Mouse (Mus musculus) lung, postnatal 0 days (tissue): Measurements from ENCODE around the gene Zfp598. TPM values are rescaled to one million over a fixed set of nuclear protein-coding genes. Genes with fewer than 3 reads are reported as not detected.
A peak's percentile ranks its signal among the peaks of the same experiment; 100 is the strongest.

Source experiments
- ATAC-seq: fragments of 200-750 bp; cut with Nextera tagmentation; 2 replicates; pipeline ENCODE4 v1.8.0; 2017; ENCODE audit warnings: moderate library complexity
- DNase-seq: peaks from one replicate; pipeline ENCODE4 v3.0.0-alpha.2; 2016; ENCODE audit warnings: low spot score
- H3K27ac ChIP-seq: fragments of 300-500 bp; sonication (generic); 2 replicates; pipeline ENCODE4 v1.5.1; 2014; ENCODE audit warnings: antibody characterized with exemption, mild to moderate bottlenecking, low read length, mixed read lengths
- H3K27me3 ChIP-seq: fragments of 300-500 bp; sonication (generic); replicated peaks from 2 replicates; pipeline ENCODE4 v1.6.1; 2014; ENCODE audit warnings: low read length, mixed read lengths; ENCODE audit not compliant: insufficient read depth
- H3K36me3 ChIP-seq: fragments of 300-500 bp; sonication (generic); 2 replicates; pipeline ENCODE4 v1.6.1; 2014; ENCODE audit warnings: low read length, mixed read lengths; ENCODE audit not compliant: insufficient read depth
- H3K4me1 ChIP-seq: fragments of 300-500 bp; sonication (generic); 2 replicates; pipeline ENCODE4 v1.6.1; 2014; ENCODE audit warnings: antibody characterized with exemption, low read depth, low read length, mixed read lengths; ENCODE audit not compliant: insufficient read depth
- H3K4me2 ChIP-seq: fragments of 300-500 bp; sonication (generic); replicated peaks from 2 replicates; pipeline ENCODE4 v1.6.1; 2014; ENCODE audit warnings: low read depth, mild to moderate bottlenecking, low read length, moderate library complexity, mixed read lengths
- H3K4me3 ChIP-seq: fragments of 300-500 bp; sonication (generic); 2 replicates; pipeline ENCODE4 v1.5.1; 2014; ENCODE audit warnings: low read depth, low read length
- H3K9ac ChIP-seq: fragments of 300-500 bp; sonication (generic); replicated peaks from 2 replicates; pipeline ENCODE4 v1.6.1; 2014; ENCODE audit warnings: low read depth, mild to moderate bottlenecking
- H3K9me3 ChIP-seq: fragments of 300-500 bp; sonication (generic); 2 replicates; pipeline ENCODE4 v1.6.1; 2016; ENCODE audit warnings: low read length, mixed read lengths
- CTCF ChIP-seq: IDR thresholded peaks from 2 replicates; pipeline ENCODE4 v1.5.1; 2016; ENCODE audit warnings: antibody characterized with exemption, mild to moderate bottlenecking
- EP300 ChIP-seq: IDR thresholded peaks from 2 replicates; pipeline ENCODE4 v1.6.1; 2016; ENCODE audit warnings: antibody characterized with exemption, mild to moderate bottlenecking, control low read depth
- whole genome bisulfite sequencing: fragments of 180-500 bp; shearing (Covaris S2); extraction: QIAGEN DNeasy Blood & Tissue Kit; methylation state at CpG from one replicate; pipeline ENCODE4 v1.1.7; 2014; 5-methylcytosine and 5-hydroxymethylcytosine counted together
- polyA plus RNA-seq: library from polyadenylated mRNA; unstranded; fragments of >200 nt; fragmentation: Nextera tagmentation; extraction: Ambion mirVana; gene quantifications from 2 replicates; pipeline ENCODE4 v1.2.1, GENCODE M21; 2015

Gene Zfp598
- polyA plus RNA-seq, 1 experiment from 2014 or later = 11.9 TPM

GRCm38 (mm10) chr17:24687146-24687595 lies 17.7 kb downstream of the Zfp598 start:
- TF ChIP-seq EP300 (no peak), CTCF (no peak)
- WGBS = 1% methylated on average over 25 of the region's 25 CpGs
- H3K9me3 ChIP-seq = no peaks in the 10 kb centered on the region
- DNase-seq (peak; percentile 53), ATAC-seq (peak; percentile 81)
- no peaks in the 10 kb centered on the region for H3K36me3 ChIP-seq
- H3K27ac ChIP-seq = no peak overlapping the region
- peak overlapping the region; percentile 49 for H3K4me2 ChIP-seq
- H3K4me3 ChIP-seq = peak overlapping the region; percentile 27
- H3K4me1 ChIP-seq = peaks cover 5% of the 10 kb centered on the region; the same call in 1 of the 2 replicates
- no peak overlapping the region; the same call in 1 of the 2 replicates for H3K9ac ChIP-seq
- H3K27me3 ChIP-seq = peaks cover 13% of the 10 kb centered on the region; the same call in 1 of the 2 replicates

GRCm38 (mm10) chr17:24687599-24687998 lies 18.1 kb downstream of the Zfp598 start:
- Histone ChIP-seq H3K27me3 (peaks cover 13% of the 10 kb centered on the region; the same call in 1 of the 2 replicates), H3K36me3 (no peaks in the 10 kb centered on the region), H3K4me2 (peak overlapping the region; percentile 49), H3K9ac (no peak overlapping the region; the same call in 1 of the 2 replicates), H3K4me1 (peaks cover 5% of the 10 kb centered on the region; the same call in 1 of the 2 replicates), H3K4me3 (peak overlapping the region; percentile 27), H3K9me3 (no peaks in the 10 kb centered on the region), H3K27ac (no peak overlapping the region)
- TF ChIP-seq EP300 (no peak), CTCF (no peak)
- WGBS = 22% methylated on average over 23 of the region's 23 CpGs
- ATAC-seq (no peak), DNase-seq (no peak)

GRCm38 (mm10) chr17:24689251-24690081 lies 20.0 kb downstream of the Zfp598 start, which contains the start of gene Syngr3:
Syngr3 (minus strand) TSS chr17:24689955.
- H3K9ac ChIP-seq = 0 out of 2 replicates have a peak within 1 kb of the TSS, but pooled peaks have one; percentile 8
- DNase-seq (no peak), ATAC-seq (no peak)
- H3K36me3 ChIP-seq = no peaks in the 10 kb centered on the region
- H3K4me2 ChIP-seq = peak within 1 kb of the TSS; percentile 52
- peak within 1 kb of the TSS; percentile 27 for H3K4me3 ChIP-seq
- no peaks in the 10 kb centered on the region for H3K9me3 ChIP-seq
- under 1% methylated on average over 43 of the region's 55 CpGs for WGBS
- TF ChIP-seq EP300 (no peak), CTCF (no peak)
- peaks cover 13% of the 10 kb centered on the region; the same call in 1 of the 2 replicates for H3K27me3 ChIP-seq
- peaks cover 5% of the 10 kb centered on the region; the same call in 1 of the 2 replicates for H3K4me1 ChIP-seq
- H3K27ac ChIP-seq = no peak within 1 kb of the TSS

GRCm38 (mm10) chr17:24692385-24692784 lies 22.9 kb downstream of the Zfp598 start:
- H3K4me2 ChIP-seq = no peak overlapping the region
- no peak for ATAC-seq

GRCm38 (mm10) chr17:24695326-24696010 lies 26.0 kb downstream of the Zfp598 start:
- no peak for TF ChIP-seq CTCF
- no peak for TF ChIP-seq EP300
- H3K4me2 ChIP-seq = peak overlapping the region; percentile 82
- 6% methylated on average over 46 of the region's 51 CpGs for WGBS
- H3K9me3 ChIP-seq = no peaks in the 10 kb centered on the region
- ATAC-seq = no peak
- peak overlapping the region; percentile 78 for H3K27ac ChIP-seq
- 0 out of 2 replicates have a peak, but pooled peaks cover 2% of the 10 kb centered on the region for H3K27me3 ChIP-seq
- no peak for DNase-seq
- H3K4me3 ChIP-seq = peak overlapping the region; percentile 69
- no peaks in the 10 kb centered on the region for H3K4me1 ChIP-seq
- 0 out of 2 replicates have a peak, but pooled peaks cover 3% of the 10 kb centered on the region for H3K36me3 ChIP-seq
- H3K9ac ChIP-seq = peak overlapping the region; percentile 59

More at GRCm38 (mm10) chr17:24692385-24692784, 22.9 kb downstream of the Zfp598 start:
- Histone ChIP-seq H3K9me3 (no peaks in the 10 kb centered on the region), H3K9ac (no peak overlapping the region), H3K27ac (no peak overlapping the region), H3K4me1 (peaks cover 5% of the 10 kb centered on the region; the same call in 1 of the 2 replicates), H3K27me3 (peaks cover 13% of the 10 kb centered on the region; the same call in 1 of the 2 replicates), H3K36me3 (no peaks in the 10 kb centered on the region), H3K4me3 (no peak overlapping the region)
- TF ChIP-seq CTCF = no peak
- no peak for TF ChIP-seq EP300
- WGBS = 73% methylated on average over 5 of the region's 5 CpGs
- no peak for DNase-seq
